Mouse (Mus musculus) bone marrow macrophage, adult 2 months (primary cell): ENCODE measurements at regions not wholly inside any gene's neighbourhood (a gene's known extent, or its start where the extent isn't known, plus 50 kb on each side); places are given as distances from the start of the nearest gene placed in this dataset.

Source experiments
- CTCF ChIP-seq: IDR thresholded peaks from 2 replicates; pipeline ENCODE4 v1.5.1; 2012; ENCODE audit warnings: low read depth, mild to moderate bottlenecking, low read length, moderate library complexity
- POLR2A ChIP-seq: IDR thresholded peaks from 2 replicates; pipeline ENCODE4 v1.6.1; 2012; ENCODE audit warnings: mild to moderate bottlenecking, low read depth, low read length, borderline replicate concordance

- TF ChIP-seq CTCF = no peak
- TF ChIP-seq POLR2A = no peak
These were observed 172.5 kb upstream of the Sdk2 start for GRCm38 (mm10) chr11:114239311-114239803.
